Comparison of ENCODE assay signal across 22 mouse cellular contexts in genomic region chr1:163700571-163700970, GRCm38 (mm10). TPM values are rescaled to one million over a fixed set of nuclear protein-coding genes. Genes with fewer than 3 reads are reported as not detected.
"Had no signal": no experiment of that assay in that cellular context is flagged by ENCODE, and none has a peak within 500 bp of the region (broad histone marks: within the 10 kb centered on the region; RNA-seq: fewer than 3 reads in every experiment).

No protein-coding gene starts in this region.

- H3K36me3 ChIP-seq: neural tube, embryonic 13.5 days; neural tube, embryonic 15.5 days; stomach, embryonic 15.5 days had no signal

- H3K4me2 ChIP-seq: neural tube, embryonic 13.5 days; neural tube, embryonic 15.5 days; stomach, embryonic 15.5 days had no signal

- H3K9me3 ChIP-seq: neural tube, embryonic 13.5 days; neural tube, embryonic 15.5 days; stomach, embryonic 15.5 days had no signal

- H3K4me3 ChIP-seq: neural tube, embryonic 13.5 days; neural tube, embryonic 15.5 days; stomach, embryonic 15.5 days had no signal

- H3K27ac ChIP-seq: neural tube, embryonic 13.5 days; neural tube, embryonic 15.5 days; stomach, embryonic 15.5 days; stomach, postnatal 0 days had no signal

- H3K27me3 ChIP-seq: neural tube, embryonic 13.5 days; neural tube, embryonic 15.5 days; stomach, embryonic 15.5 days had no signal

- DNase-seq: retina, postnatal 1 day; right cerebral cortex, adult 18-20 months; right cerebral cortex, postnatal 14 days; right cerebral cortex, postnatal 25 days; right cerebral cortex, postnatal 4 days; spleen, adult 18-20 months; thymus, adult 18-20 months; thymus, adult 2 months; thymus, postnatal 14 days; thymus, postnatal 25 days; thymus, postnatal 36 days; thymus, postnatal 4 days had no signal

- H3K4me1 ChIP-seq: neural tube, embryonic 13.5 days; neural tube, embryonic 15.5 days; stomach, embryonic 15.5 days had no signal

- H3K9ac ChIP-seq: neural tube, embryonic 13.5 days; neural tube, embryonic 15.5 days; stomach, embryonic 15.5 days had no signal

RNA-seq across cellular contexts. Expression of gene Mettl11b, which starts 24.5 kb away (rescaled TPM):
- polyA plus RNA-seq: neural tube, embryonic 13.5 days; neural tube, embryonic 14.5 days; small intestine, adult 2 months; spleen, adult 2 months; stomach, embryonic 14.5 days; stomach, postnatal 0 days; thymus, adult 2 months; thymus, postnatal 0 days; urinary bladder, adult 2 months had no signal
